Mouse (Mus musculus): ENCODE data around the gene Pax5. TPM values are rescaled to one million over a fixed set of nuclear protein-coding genes. Genes with fewer than 3 reads are reported as not detected.

Pax5 gene
- polyA plus RNA-seq, 1 experiment, result not detected

DNA sequence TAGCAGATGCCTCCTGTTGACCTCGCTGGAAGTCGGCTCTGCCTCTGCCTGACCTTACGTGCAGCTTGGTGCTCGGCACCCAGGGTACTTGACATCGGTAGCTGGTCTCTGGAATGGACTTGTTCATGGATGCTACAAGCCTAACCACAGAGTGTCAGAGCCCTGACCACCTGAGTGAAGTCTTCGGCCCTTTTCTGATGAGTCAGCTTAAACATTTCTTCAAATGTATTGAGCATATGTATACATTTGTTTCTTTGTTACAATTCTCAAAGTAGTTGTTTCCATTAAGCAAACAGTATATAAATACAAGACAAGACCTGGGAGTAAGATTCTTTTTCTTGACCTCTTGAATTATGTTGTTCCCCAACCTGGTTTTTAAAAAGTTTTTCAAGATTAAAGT, 24.7 kb downstream of the Pax5 start:
- TF ChIP-seq CTCF (IDR thresholded peaks at IDR 0.05; ENCODE audit: low read depth, low read length) (no peak), POLR2A (IDR thresholded peaks at IDR 0.05; ENCODE audit: borderline replicate concordance, low read depth, low read length) (no peak)
- Histone ChIP-seq H3K27ac (ENCODE audit: insufficient read depth, low read depth, low read length) (no peak overlapping the region), H3K4me3 (ENCODE audit: insufficient read depth, low read length) (no peak overlapping the region), H3K4me1 (ENCODE audit: control insufficient read depth, insufficient read depth, low read length) (no peaks in the 10 kb centered on the region)

GRCm38 (mm10) chr4:44680242-44680897, 29.9 kb downstream of the Pax5 start:
- Histone ChIP-seq H3K4me1 (ENCODE audit: control insufficient read depth, insufficient read depth, low read length) (no peaks in the 10 kb centered on the region), H3K4me3 (ENCODE audit: insufficient read depth, low read length) (no peak overlapping the region), H3K27ac (ENCODE audit: insufficient read depth, low read depth, low read length) (no peak overlapping the region)
- TF ChIP-seq POLR2A (IDR thresholded peaks at IDR 0.05; ENCODE audit: borderline replicate concordance, low read depth, low read length) (no peak), CTCF (IDR thresholded peaks at IDR 0.05; ENCODE audit: low read depth, low read length) (no peak)

GRCm38 (mm10) chr4:44678641-44679040, 31.6 kb downstream of the Pax5 start:
- H3K4me1 ChIP-seq (ENCODE audit: control insufficient read depth, insufficient read depth, low read length), result no peaks in the 10 kb centered on the region
- H3K4me3 ChIP-seq (ENCODE audit: insufficient read depth, low read length), result no peak overlapping the region
- TF ChIP-seq CTCF (IDR thresholded peaks at IDR 0.05; ENCODE audit: low read depth, low read length), result no peak
- no peak for TF ChIP-seq POLR2A (IDR thresholded peaks at IDR 0.05; ENCODE audit: borderline replicate concordance, low read depth, low read length)
- H3K27ac ChIP-seq (ENCODE audit: insufficient read depth, low read depth, low read length), result no peak overlapping the region

GRCm38 (mm10) chr4:44678026-44678425, 32.3 kb downstream of the Pax5 start:
- Histone ChIP-seq H3K4me1 (ENCODE audit: control insufficient read depth, insufficient read depth, low read length) (no peaks in the 10 kb centered on the region), H3K27ac (ENCODE audit: insufficient read depth, low read depth, low read length) (no peak overlapping the region), H3K4me3 (ENCODE audit: insufficient read depth, low read length) (no peak overlapping the region)
- TF ChIP-seq POLR2A (IDR thresholded peaks at IDR 0.05; ENCODE audit: borderline replicate concordance, low read depth, low read length) (no peak), CTCF (IDR thresholded peaks at IDR 0.05; ENCODE audit: low read depth, low read length) (no peak)

- H3K27ac ChIP-seq (ENCODE audit: insufficient read depth, low read depth, low read length), result no peak overlapping the region
- no peaks in the 10 kb centered on the region for H3K4me1 ChIP-seq (ENCODE audit: control insufficient read depth, insufficient read depth, low read length)
- H3K4me3 ChIP-seq (ENCODE audit: insufficient read depth, low read length), result no peak overlapping the region
- TF ChIP-seq POLR2A (IDR thresholded peaks at IDR 0.05; ENCODE audit: borderline replicate concordance, low read depth, low read length) (no peak), CTCF (IDR thresholded peaks at IDR 0.05; ENCODE audit: low read depth, low read length) (no peak)
These were observed 35.3 kb downstream of the Pax5 start for GRCm38 (mm10) chr4:44674973-44675372.

DNA sequence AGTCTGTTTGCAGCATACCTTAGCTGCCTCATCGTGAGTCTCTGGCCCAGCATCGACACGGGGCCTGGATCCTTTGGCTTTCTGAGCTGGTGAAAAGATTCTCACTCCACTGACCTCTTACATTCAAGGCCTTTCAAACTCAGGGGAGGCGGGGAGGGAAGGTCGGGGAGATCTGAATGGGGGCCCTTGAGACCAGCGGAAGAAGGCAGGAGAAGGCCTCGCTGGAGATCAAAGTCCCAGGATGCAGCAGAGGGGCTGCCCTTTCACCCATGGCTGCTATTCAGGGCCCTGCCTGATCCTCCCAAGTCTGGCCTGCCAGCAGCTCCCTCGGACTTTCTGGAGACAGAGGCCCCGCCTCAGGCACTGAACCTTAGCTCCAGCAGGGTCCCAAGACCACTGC, 36.6 kb downstream of the Pax5 start:
- Histone ChIP-seq H3K4me1 (ENCODE audit: control insufficient read depth, insufficient read depth, low read length) (no peaks in the 10 kb centered on the region), H3K27ac (ENCODE audit: insufficient read depth, low read depth, low read length) (no peak overlapping the region), H3K4me3 (ENCODE audit: insufficient read depth, low read length) (no peak overlapping the region)
- TF ChIP-seq CTCF (IDR thresholded peaks at IDR 0.05; ENCODE audit: low read depth, low read length), result no peak
- TF ChIP-seq POLR2A (IDR thresholded peaks at IDR 0.05; ENCODE audit: borderline replicate concordance, low read depth, low read length), result no peak

DNA sequence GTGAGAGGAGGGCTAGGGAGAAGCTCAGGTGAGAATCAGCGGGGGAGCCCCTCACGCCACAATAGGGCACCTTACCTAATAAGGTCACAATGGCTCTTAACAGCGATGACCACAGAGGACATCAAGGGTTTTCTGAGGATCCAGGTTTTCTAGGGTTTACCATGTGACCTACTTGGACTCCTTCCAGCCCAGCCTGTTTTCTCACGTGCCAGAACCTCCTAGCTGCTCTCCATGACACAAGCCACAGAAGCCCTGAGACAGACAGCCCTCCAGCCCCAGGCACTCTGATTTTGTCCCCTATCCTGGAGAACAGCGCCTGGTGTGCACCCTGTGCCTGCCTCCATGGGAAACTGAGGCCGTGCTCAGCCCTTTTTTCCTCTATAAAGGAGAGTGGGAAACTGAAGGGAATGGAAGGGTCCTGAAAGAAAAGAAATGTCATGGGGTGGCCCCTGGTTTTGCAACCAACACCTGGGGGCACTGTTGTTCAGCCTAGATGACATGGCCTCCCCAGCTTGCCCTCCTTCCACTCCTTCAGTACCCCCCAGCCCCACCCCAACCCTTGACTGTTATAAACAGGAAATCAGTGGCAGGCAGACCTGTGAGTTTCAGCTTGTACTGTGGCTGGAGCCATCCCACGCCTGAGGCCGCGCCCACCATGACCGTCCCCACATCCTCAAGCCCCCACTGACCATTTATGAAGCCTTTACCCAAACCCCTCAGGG, 37.9 kb downstream of the Pax5 start:
- H3K27ac ChIP-seq (ENCODE audit: insufficient read depth, low read depth, low read length), result no peak overlapping the region
- no peak overlapping the region for H3K4me3 ChIP-seq (ENCODE audit: insufficient read depth, low read length)
- H3K4me1 ChIP-seq (ENCODE audit: control insufficient read depth, insufficient read depth, low read length), result no peaks in the 10 kb centered on the region
- no peak for TF ChIP-seq POLR2A (IDR thresholded peaks at IDR 0.05; ENCODE audit: borderline replicate concordance, low read depth, low read length)
- no peak for TF ChIP-seq CTCF (IDR thresholded peaks at IDR 0.05; ENCODE audit: low read depth, low read length)

DNA sequence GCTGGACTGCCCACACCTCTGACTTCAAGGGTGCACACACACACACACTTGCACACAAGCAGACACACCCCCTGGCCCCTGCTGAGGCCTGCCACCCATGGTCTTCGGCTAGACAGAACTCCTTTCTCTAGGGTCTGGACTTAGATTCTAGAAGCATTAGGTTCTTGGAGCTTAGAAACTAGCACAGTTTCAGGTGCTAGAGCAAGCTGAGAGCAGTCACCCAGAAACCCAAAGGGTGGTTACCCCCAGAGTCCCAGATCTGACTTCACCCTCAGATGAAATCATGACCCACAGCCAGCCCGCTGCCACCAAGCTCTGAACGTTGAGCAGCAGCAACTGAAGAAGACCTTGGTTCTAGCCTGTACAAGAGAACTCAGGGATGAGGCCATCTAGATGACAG, 38.8 kb downstream of the Pax5 start:
- TF ChIP-seq POLR2A (IDR thresholded peaks at IDR 0.05; ENCODE audit: borderline replicate concordance, low read depth, low read length) (no peak), CTCF (IDR thresholded peaks at IDR 0.05; ENCODE audit: low read depth, low read length) (no peak)
- H3K4me1 ChIP-seq (ENCODE audit: control insufficient read depth, insufficient read depth, low read length), result no peaks in the 10 kb centered on the region
- no peak overlapping the region for H3K27ac ChIP-seq (ENCODE audit: insufficient read depth, low read depth, low read length)
- H3K4me3 ChIP-seq (ENCODE audit: insufficient read depth, low read length), result no peak overlapping the region

- no peak for TF ChIP-seq POLR2A (IDR thresholded peaks at IDR 0.05; ENCODE audit: borderline replicate concordance, low read depth, low read length)
- TF ChIP-seq CTCF (IDR thresholded peaks at IDR 0.05; ENCODE audit: low read depth, low read length), result no peak
- Histone ChIP-seq H3K4me3 (ENCODE audit: insufficient read depth, low read length) (no peak overlapping the region), H3K27ac (ENCODE audit: insufficient read depth, low read depth, low read length) (no peak overlapping the region), H3K4me1 (ENCODE audit: control insufficient read depth, insufficient read depth, low read length) (no peaks in the 10 kb centered on the region)
These were observed 39.3 kb downstream of the Pax5 start for GRCm38 (mm10) chr4:44671035-44671434.

DNA sequence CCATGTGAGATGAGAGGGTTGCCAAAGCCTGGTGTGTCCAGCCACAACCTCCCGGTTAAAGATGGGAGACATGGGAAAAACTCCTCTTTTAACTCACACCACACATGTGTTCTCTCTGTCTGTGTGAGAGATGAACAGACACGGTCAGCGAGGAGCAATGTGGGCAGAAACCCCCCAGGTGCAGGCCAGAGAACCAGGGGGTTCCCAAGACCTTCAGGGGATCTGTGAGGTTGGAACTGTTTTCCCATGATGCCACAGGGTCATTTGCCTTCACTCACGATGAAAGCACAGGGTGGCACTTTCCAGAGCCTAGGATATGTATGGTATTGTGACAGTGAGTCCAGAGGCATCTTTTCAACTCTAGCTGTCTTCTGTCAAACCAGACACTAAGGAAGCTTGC, 39.9 kb downstream of the Pax5 start:
- Histone ChIP-seq H3K4me1 (ENCODE audit: control insufficient read depth, insufficient read depth, low read length) (no peaks in the 10 kb centered on the region), H3K4me3 (ENCODE audit: insufficient read depth, low read length) (no peak overlapping the region), H3K27ac (ENCODE audit: insufficient read depth, low read depth, low read length) (no peak overlapping the region)
- TF ChIP-seq POLR2A (IDR thresholded peaks at IDR 0.05; ENCODE audit: borderline replicate concordance, low read depth, low read length) (no peak), CTCF (IDR thresholded peaks at IDR 0.05; ENCODE audit: low read depth, low read length) (no peak)
